Mouse (Mus musculus) brain, embryonic 14.5 days (tissue): ENCODE results near the gene Nfe2l2.
"Not testable (repeated sequence)": the region's sequence is repeated elsewhere in the genome, so short reads cannot be mapped to it uniquely, and the experiment has no call there.

ENCODE experiments used
- CTCF ChIP-seq: fragments of 200-500 bp; IDR thresholded peaks from 2 replicates; pipeline ENCODE4 v1.5.1; 2012; ENCODE audit warnings: inconsistent platforms, mild to moderate bottlenecking, moderate library complexity, borderline replicate concordance; ENCODE audit not compliant: insufficient read depth, insufficient read length; ENCODE audit errors: extremely low read depth
- POLR2A ChIP-seq: fragments of 200-500 bp; IDR thresholded peaks from 2 replicates; pipeline ENCODE4 v1.6.1; 2012; ENCODE audit warnings: mild to moderate bottlenecking, inconsistent platforms, borderline replicate concordance; ENCODE audit not compliant: poor library complexity, insufficient read depth, insufficient read length, severe bottlenecking; ENCODE audit errors: extremely low read depth

GRCm38 (mm10) chr2:75694926-75695325, 9.5 kb downstream of the Nfe2l2 start:
- not testable (repeated sequence) for TF ChIP-seq CTCF, POLR2A
